Mouse (Mus musculus): ENCODE data around the gene Rreb1. TPM values are rescaled to one million over a fixed set of nuclear protein-coding genes. Genes with fewer than 3 reads are reported as not detected.

Rreb1 gene
- polyA plus RNA-seq, 1 experiment from 2014 or later = 6.3 TPM

GRCm38 (mm10) chr13:37751154-37751950, 26.8 kb upstream of the Rreb1 start:
- H3K9me3 ChIP-seq (ENCODE audit: control insufficient read depth, low read length) = no peaks in the 10 kb centered on the region
- no peak overlapping the region for H3K9ac ChIP-seq (ENCODE audit: low read length)
- no peak for DNase-seq (ENCODE audit: low spot score)
- H3K4me2 ChIP-seq (ENCODE audit: low read depth, low read length, severe bottlenecking) = no peak overlapping the region
- H3K4me1 ChIP-seq (replicated peaks; ENCODE audit: control insufficient read depth, insufficient read depth, low read length) = no peaks in the 10 kb centered on the region
- H3K36me3 ChIP-seq (ENCODE audit: control insufficient read depth, insufficient read depth, low read length) = no peaks in the 10 kb centered on the region
- WGBS = 62% methylated on average over 9 of the region's 9 CpGs
- no peak overlapping the region for H3K4me3 ChIP-seq (ENCODE audit: low read depth, low read length)
- H3K27ac ChIP-seq (ENCODE audit: low read depth, low read length) = no peak overlapping the region
- ATAC-seq (replicated peaks; ENCODE audit: low FRiP score) = no peak
- no peaks in the 10 kb centered on the region for H3K27me3 ChIP-seq (ENCODE audit: control insufficient read depth, insufficient read depth, low read length)

- DNase-seq (ENCODE audit: low spot score) = no peak
- Histone ChIP-seq H3K9me3 (ENCODE audit: control insufficient read depth, low read length) (no peaks in the 10 kb centered on the region), H3K9ac (ENCODE audit: low read length) (no peak overlapping the region), H3K27ac (ENCODE audit: low read depth, low read length) (no peak overlapping the region), H3K36me3 (ENCODE audit: control insufficient read depth, insufficient read depth, low read length) (no peaks in the 10 kb centered on the region), H3K4me2 (ENCODE audit: low read depth, low read length, severe bottlenecking) (no peak overlapping the region), H3K4me1 (replicated peaks; ENCODE audit: control insufficient read depth, insufficient read depth, low read length) (peaks cover 6% of the 10 kb centered on the region), H3K4me3 (ENCODE audit: low read depth, low read length) (no peak overlapping the region), H3K27me3 (ENCODE audit: control insufficient read depth, insufficient read depth, low read length) (peaks cover 51% of the 10 kb centered on the region)
- ATAC-seq (replicated peaks; ENCODE audit: low FRiP score) = no peak
- 81% methylated on average over 10 of the region's 10 CpGs for WGBS
Observed at GRCm38 (mm10) chr13:37759341-37760012, 18.7 kb upstream of the Rreb1 start.

GRCm38 (mm10) chr13:37760013-37760342, 18.2 kb upstream of the Rreb1 start:
- H3K4me1 ChIP-seq (replicated peaks; ENCODE audit: control insufficient read depth, insufficient read depth, low read length) = peaks cover 6% of the 10 kb centered on the region
- H3K36me3 ChIP-seq (ENCODE audit: control insufficient read depth, insufficient read depth, low read length) = no peaks in the 10 kb centered on the region
- WGBS = 21% methylated on average over 3 of the region's 3 CpGs
- H3K4me2 ChIP-seq (ENCODE audit: low read depth, low read length, severe bottlenecking) = no peak overlapping the region
- H3K9me3 ChIP-seq (ENCODE audit: control insufficient read depth, low read length) = no peaks in the 10 kb centered on the region
- no peak overlapping the region for H3K4me3 ChIP-seq (ENCODE audit: low read depth, low read length)
- H3K9ac ChIP-seq (ENCODE audit: low read length) = no peak overlapping the region
- no peak overlapping the region for H3K27ac ChIP-seq (ENCODE audit: low read depth, low read length)
- H3K27me3 ChIP-seq (ENCODE audit: control insufficient read depth, insufficient read depth, low read length) = peaks cover 54% of the 10 kb centered on the region
- DNase-seq (ENCODE audit: low spot score) = no peak
- ATAC-seq (replicated peaks; ENCODE audit: low FRiP score) = no peak

- Histone ChIP-seq H3K27ac (ENCODE audit: low read depth, low read length) (no peak overlapping the region), H3K9me3 (ENCODE audit: control insufficient read depth, low read length) (no peaks in the 10 kb centered on the region), H3K4me3 (ENCODE audit: low read depth, low read length) (no peak overlapping the region), H3K4me1 (replicated peaks; ENCODE audit: control insufficient read depth, insufficient read depth, low read length) (peaks cover 6% of the 10 kb centered on the region), H3K27me3 (ENCODE audit: control insufficient read depth, insufficient read depth, low read length) (peaks cover 56% of the 10 kb centered on the region), H3K36me3 (ENCODE audit: control insufficient read depth, insufficient read depth, low read length) (no peaks in the 10 kb centered on the region), H3K4me2 (ENCODE audit: low read depth, low read length, severe bottlenecking) (no peak overlapping the region), H3K9ac (ENCODE audit: low read length) (no peak overlapping the region)
- DNase-seq (ENCODE audit: low spot score) (no peak), ATAC-seq (replicated peaks; ENCODE audit: low FRiP score) (no peak)
- 38% methylated on average over 3 of the region's 3 CpGs for WGBS
Observed at GRCm38 (mm10) chr13:37760373-37760772, 17.8 kb upstream of the Rreb1 start.

- H3K4me2 ChIP-seq (ENCODE audit: low read depth, low read length, severe bottlenecking) = peak overlapping the region; percentile 24; the same call in 1 of the 2 replicates
- peaks cover 60% of the 10 kb centered on the region for H3K27me3 ChIP-seq (ENCODE audit: control insufficient read depth, insufficient read depth, low read length)
- no peaks in the 10 kb centered on the region for H3K36me3 ChIP-seq (ENCODE audit: control insufficient read depth, insufficient read depth, low read length)
- no peak overlapping the region for H3K9ac ChIP-seq (ENCODE audit: low read length)
- H3K27ac ChIP-seq (ENCODE audit: low read depth, low read length) = no peak overlapping the region
- peaks cover 6% of the 10 kb centered on the region for H3K4me1 ChIP-seq (replicated peaks; ENCODE audit: control insufficient read depth, insufficient read depth, low read length)
- no peak overlapping the region for H3K4me3 ChIP-seq (ENCODE audit: low read depth, low read length)
- WGBS = 18% methylated on average over 23 of the region's 23 CpGs
- no peaks in the 10 kb centered on the region for H3K9me3 ChIP-seq (ENCODE audit: control insufficient read depth, low read length)
- ATAC-seq (replicated peaks; ENCODE audit: low FRiP score) = peak; percentile 84
- DNase-seq (ENCODE audit: low spot score) = peak; percentile 71
Observed at GRCm38 (mm10) chr13:37760957-37761941, 17.0 kb upstream of the Rreb1 start.

GRCm38 (mm10) chr13:37763800-37764407, 14.3 kb upstream of the Rreb1 start:
- no peaks in the 10 kb centered on the region for H3K9me3 ChIP-seq (ENCODE audit: control insufficient read depth, low read length)
- no peak overlapping the region for H3K27ac ChIP-seq (ENCODE audit: low read depth, low read length)
- H3K27me3 ChIP-seq (ENCODE audit: control insufficient read depth, insufficient read depth, low read length) = peaks cover 45% of the 10 kb centered on the region
- H3K4me1 ChIP-seq (replicated peaks; ENCODE audit: control insufficient read depth, insufficient read depth, low read length) = peaks cover 6% of the 10 kb centered on the region
- ATAC-seq (replicated peaks; ENCODE audit: low FRiP score) = no peak
- no peak overlapping the region for H3K4me3 ChIP-seq (ENCODE audit: low read depth, low read length)
- WGBS = 73% methylated on average over 9 of the region's 9 CpGs
- no peak overlapping the region for H3K9ac ChIP-seq (ENCODE audit: low read length)
- DNase-seq (ENCODE audit: low spot score) = no peak
- no peaks in the 10 kb centered on the region for H3K36me3 ChIP-seq (ENCODE audit: control insufficient read depth, insufficient read depth, low read length)
- no peak overlapping the region for H3K4me2 ChIP-seq (ENCODE audit: low read depth, low read length, severe bottlenecking)

- Histone ChIP-seq H3K27me3 (ENCODE audit: control insufficient read depth, insufficient read depth, low read length) (peaks cover 8% of the 10 kb centered on the region; the same call in 1 of the 2 replicates), H3K36me3 (ENCODE audit: control insufficient read depth, insufficient read depth, low read length) (no peaks in the 10 kb centered on the region), H3K9ac (ENCODE audit: low read length) (no peak overlapping the region), H3K4me1 (replicated peaks; ENCODE audit: control insufficient read depth, insufficient read depth, low read length) (no peaks in the 10 kb centered on the region), H3K27ac (ENCODE audit: low read depth, low read length) (no peak overlapping the region), H3K4me2 (ENCODE audit: low read depth, low read length, severe bottlenecking) (no peak overlapping the region), H3K9me3 (ENCODE audit: control insufficient read depth, low read length) (no peaks in the 10 kb centered on the region), H3K4me3 (ENCODE audit: low read depth, low read length) (no peak overlapping the region)
- 0% methylated on average over 1 of the region's 1 CpGs for WGBS
- DNase-seq (ENCODE audit: low spot score) (no peak), ATAC-seq (replicated peaks; ENCODE audit: low FRiP score) (peak; percentile 66; the same call in 1 of the 2 replicates)
Observed at GRCm38 (mm10) chr13:37769777-37770176, 8.4 kb upstream of the Rreb1 start.

- Histone ChIP-seq H3K27ac (ENCODE audit: low read depth, low read length) (no peak overlapping the region), H3K9ac (ENCODE audit: low read length) (no peak overlapping the region), H3K9me3 (ENCODE audit: control insufficient read depth, low read length) (no peaks in the 10 kb centered on the region), H3K4me2 (ENCODE audit: low read depth, low read length, severe bottlenecking) (no peak overlapping the region), H3K36me3 (ENCODE audit: control insufficient read depth, insufficient read depth, low read length) (no peaks in the 10 kb centered on the region), H3K27me3 (ENCODE audit: control insufficient read depth, insufficient read depth, low read length) (peaks cover 21% of the 10 kb centered on the region), H3K4me3 (ENCODE audit: low read depth, low read length) (no peak overlapping the region), H3K4me1 (replicated peaks; ENCODE audit: control insufficient read depth, insufficient read depth, low read length) (peaks cover 5% of the 10 kb centered on the region; the same call in 1 of the 2 replicates)
- ATAC-seq (replicated peaks; ENCODE audit: low FRiP score) (no peak), DNase-seq (ENCODE audit: low spot score) (no peak)
Observed at GRCm38 (mm10) chr13:37773476-37773875, 4.7 kb upstream of the Rreb1 start.
